Mouse (Mus musculus) CH12.LX (cell line): ENCODE data around the gene Mtch2.
"Not testable (repeated sequence)": the region's sequence is repeated elsewhere in the genome, so short reads cannot be mapped to it uniquely, and the experiment has no call there.

Experiments used
- CTCF ChIP-seq, 2 experiments: IDR thresholded peaks in 1 of 2; conservative IDR thresholded peaks in 1 of 2; 2 replicates each; pipeline ENCODE4 v1.5.1; 2011 to 2012; ENCODE audit warnings: low read depth in 2 of 2, low read length in 2 of 2, improper control_type of control experiment in 1 of 2, inconsistent platforms in 1 of 2, mild to moderate bottlenecking in 1 of 2, moderate library complexity in 1 of 2
- EP300 ChIP-seq: IDR thresholded peaks from 2 replicates; pipeline ENCODE4 v1.6.1; 2011; ENCODE audit warnings: low read length, improper control_type of control experiment
- GABPA ChIP-seq: IDR thresholded peaks from 2 replicates; pipeline ENCODE4 v1.6.1; 2012; ENCODE audit warnings: low read depth, low read length, improper control_type of control experiment, inconsistent platforms; ENCODE audit not compliant: insufficient replicate concordance
- JUND ChIP-seq: conservative IDR thresholded peaks from 2 replicates; pipeline ENCODE4 v1.6.1; 2011; ENCODE audit warnings: low read depth, low read length, improper control_type of control experiment
- MAFK ChIP-seq: IDR thresholded peaks from 2 replicates; pipeline ENCODE4 v1.6.1; 2011; ENCODE audit warnings: low read length, improper control_type of control experiment; ENCODE audit not compliant: insufficient replicate concordance
- MAX ChIP-seq: IDR thresholded peaks from 2 replicates; pipeline ENCODE4 v1.6.1; 2011; ENCODE audit warnings: low read length, improper control_type of control experiment
- MYC ChIP-seq: IDR thresholded peaks from 2 replicates; pipeline ENCODE4 v1.6.1; 2011; ENCODE audit warnings: low read depth, mild to moderate bottlenecking, improper control_type of control experiment, low read length
- POLR2A ChIP-seq: IDR thresholded peaks from 2 replicates; pipeline ENCODE4 v1.6.1; 2011; ENCODE audit warnings: low read depth, mild to moderate bottlenecking, improper control_type of control experiment, low read length
- SMC3 ChIP-seq: IDR thresholded peaks from 2 replicates; pipeline ENCODE4 v1.6.1; 2011; ENCODE audit warnings: low read depth, low read length, improper control_type of control experiment
- UBTF ChIP-seq: IDR thresholded peaks from 2 replicates; pipeline ENCODE4 v1.6.1; 2012; ENCODE audit warnings: low read depth, mild to moderate bottlenecking, inconsistent platforms, low read length, improper control_type of control experiment, moderate library complexity
- USF1 ChIP-seq: IDR thresholded peaks from 2 replicates; pipeline ENCODE4 v1.6.1; 2014; ENCODE audit warnings: low read depth, mild to moderate bottlenecking, inconsistent platforms, low read length, improper control_type of control experiment
- ZMIZ1 ChIP-seq: IDR thresholded peaks from 2 replicates; pipeline ENCODE4 v1.6.1; 2012; ENCODE audit warnings: low read depth, mild to moderate bottlenecking, inconsistent platforms, low read length, improper control_type of control experiment
- ZNF384 ChIP-seq: IDR thresholded peaks from 2 replicates; pipeline ENCODE4 v1.6.1; 2012; ENCODE audit warnings: low read depth, low read length, improper control_type of control experiment, inconsistent platforms

GRCm38 (mm10) chr2:90824528-90824927, 22.4 kb upstream of the Mtch2 start:
- TF ChIP-seq EP300; MAX; ZNF384; UBTF; CTCF (conservative IDR thresholded peaks at IDR 0.05 in 1 of 2, IDR thresholded peaks at IDR 0.05 in 1 of 2; ENCODE audit: low read depth in 2 of 2, low read length in 2 of 2); POLR2A; GABPA; ZMIZ1; JUND; USF1; MAFK; SMC3; MYC: not testable (repeated sequence)
